Mouse (Mus musculus) erythroblast, adult 5-6 weeks (primary cell): ENCODE results near the gene Tcaim. TPM values are rescaled to one million over a fixed set of nuclear protein-coding genes. Genes with fewer than 3 reads are reported as not detected.
A peak's percentile ranks its signal among the peaks of the same experiment; 100 is the strongest.

Experiments
- ATAC-seq: replicated peaks from 2 replicates; pipeline ENCODE4 v1.8.0; 2016; ENCODE audit warnings: moderate number of reproducible peaks, mild to moderate bottlenecking, moderate TSS enrichment, inconsistent platforms; ENCODE audit not compliant: poor library complexity, low FRiP score, severe bottlenecking
- total RNA-seq, 2 experiments: library from RNA; stranded (forward) in 1 of 2; stranded (reverse) in 1 of 2; fragments of 150-400 nt in 1 of 2; fragments of 200-764, 138-1000 nt in 1 of 2; gene quantifications; 2 replicates each; pipeline versions ENCODE4 v1.2.3 to v1.2.4; 2015 to 2017; ENCODE audit warnings: low replicate concordance in 2 of 2

The Tcaim gene
- total RNA-seq (2015; ENCODE audit: low replicate concordance) (0.19 and 0.84 TPM in 2 replicates), total RNA-seq (2017; ENCODE audit: low replicate concordance) (1.3 and 1.7 TPM in 2 replicates)

GRCm38 (mm10) chr9:122805053-122805844 lies at the start of gene Tcaim:
TSS of gene Tcaim (plus strand) at chr9:122805539.
- peak; percentile 88 for ATAC-seq

GRCm38 (mm10) chr9:122757614-122758013 lies 47.7 kb upstream of the Tcaim start:
- ATAC-seq = no peak

GRCm38 (mm10) chr9:122760111-122760510 lies 45.2 kb upstream of the Tcaim start:
- no peak for ATAC-seq

GRCm38 (mm10) chr9:122785231-122785630 lies 20.1 kb upstream of the Tcaim start:
- no peak for ATAC-seq

- no peak for ATAC-seq
Measured at GRCm38 (mm10) chr9:122786534-122786933, 18.8 kb upstream of the Tcaim start.

GRCm38 (mm10) chr9:122805845-122806341 lies 554 bp downstream of the Tcaim start:
- ATAC-seq = peak; percentile 72

GRCm38 (mm10) chr9:122807186-122807585 lies 1.8 kb downstream of the Tcaim start:
- ATAC-seq = no peak

GRCm38 (mm10) chr9:122810212-122810611 lies 4.9 kb downstream of the Tcaim start:
- no peak for ATAC-seq

- no peak for ATAC-seq
Measured at GRCm38 (mm10) chr9:122812386-122812785, 7.0 kb downstream of the Tcaim start.

GRCm38 (mm10) chr9:122814775-122815174 lies 9.4 kb downstream of the Tcaim start:
- ATAC-seq = no peak

- ATAC-seq = no peak
Measured at GRCm38 (mm10) chr9:122815239-122815851, 10.0 kb downstream of the Tcaim start.

GRCm38 (mm10) chr9:122823374-122824017 lies 18.2 kb downstream of the Tcaim start:
- ATAC-seq = no peak

GRCm38 (mm10) chr9:122826743-122827142 lies 21.4 kb downstream of the Tcaim start:
- ATAC-seq = no peak

GRCm38 (mm10) chr9:122829826-122830380 lies 24.6 kb downstream of the Tcaim start:
- ATAC-seq = no peak

GRCm38 (mm10) chr9:122836126-122836525 lies 30.8 kb downstream of the Tcaim start:
- ATAC-seq = no peak

- no peak for ATAC-seq
Measured at GRCm38 (mm10) chr9:122836790-122837189, 31.5 kb downstream of the Tcaim start.

- ATAC-seq = no peak
Measured at GRCm38 (mm10) chr9:122837216-122837615, 31.9 kb downstream of the Tcaim start.

- no peak for ATAC-seq
Measured at GRCm38 (mm10) chr9:122837680-122838079, 32.3 kb downstream of the Tcaim start.

- no peak for ATAC-seq
Measured at GRCm38 (mm10) chr9:122843760-122844159, 38.4 kb downstream of the Tcaim start, which contains the start of gene Gm35549. TSS of gene Gm35549 (minus strand) at chr9:122844035.

GRCm38 (mm10) chr9:122845621-122846020 lies 40.3 kb downstream of the Tcaim start:
- ATAC-seq = no peak
